Mouse (Mus musculus) hindbrain, embryonic 11.5 days (tissue): ENCODE results near the gene Cel. TPM values are rescaled to one million over a fixed set of nuclear protein-coding genes. Genes with fewer than 3 reads are reported as not detected.
A peak's percentile ranks its signal among the peaks of the same experiment; 100 is the strongest.

Experiments
- ATAC-seq: fragments of 200-750 bp; cut with Nextera tagmentation; 2 replicates; pipeline ENCODE4 v1.8.0; 2017; ENCODE audit warnings: mild to moderate bottlenecking, moderate TSS enrichment, moderate library complexity; ENCODE audit not compliant: low FRiP score
- DNase-seq: peaks from one replicate; pipeline ENCODE4 v3.0.0-alpha.2; 2015; ENCODE audit warnings: low spot score
- H3K27ac ChIP-seq: fragments of 300-500 bp; sonication (generic); 2 replicates; pipeline ENCODE4 v1.5.1; 2014; ENCODE audit warnings: mild to moderate bottlenecking, low read depth, low read length
- H3K27me3 ChIP-seq: fragments of 300-500 bp; sonication (generic); 2 replicates; pipeline ENCODE4 v1.6.1; 2014; ENCODE audit warnings: mild to moderate bottlenecking, low read length, moderate library complexity, mixed read lengths; ENCODE audit not compliant: control insufficient read depth, insufficient read depth
- H3K36me3 ChIP-seq: fragments of 300-500 bp; sonication (generic); 2 replicates; pipeline ENCODE4 v1.6.1; 2014; ENCODE audit warnings: mild to moderate bottlenecking, low read length, moderate library complexity, mixed read lengths; ENCODE audit not compliant: control insufficient read depth, insufficient read depth
- H3K4me1 ChIP-seq: fragments of 300-500 bp; sonication (generic); replicated peaks from 2 replicates; pipeline ENCODE4 v1.6.1; 2014; ENCODE audit warnings: low read length, mixed read lengths; ENCODE audit not compliant: control insufficient read depth, insufficient read depth
- H3K4me2 ChIP-seq: fragments of 300-500 bp; sonication (generic); replicated peaks from 2 replicates; pipeline ENCODE4 v1.6.1; 2014; ENCODE audit warnings: mild to moderate bottlenecking, low read depth, low read length
- H3K4me3 ChIP-seq: fragments of 300-500 bp; sonication (generic); 2 replicates; pipeline ENCODE4 v1.5.1; 2014; ENCODE audit warnings: low read depth, low read length
- H3K9ac ChIP-seq: fragments of 300-500 bp; sonication (generic); 2 replicates; pipeline ENCODE4 v1.6.1; 2014; ENCODE audit warnings: low read depth, low read length
- H3K9me3 ChIP-seq: fragments of 300-500 bp; sonication (generic); 2 replicates; pipeline ENCODE4 v1.6.1; 2016; ENCODE audit warnings: low read length; ENCODE audit not compliant: control insufficient read depth
- WGBS: fragments of 180-500 bp; shearing (Covaris S2); extraction: QIAGEN DNeasy Blood & Tissue Kit; methylation state at CpG from one replicate; pipeline ENCODE4 v1.1.7; 2014; 5-methylcytosine and 5-hydroxymethylcytosine counted together
- polyA plus RNA-seq: library from polyadenylated mRNA; unstranded; fragments of >200 nt; fragmentation: Nextera tagmentation; extraction: Ambion mirVana; gene quantifications from 2 replicates; pipeline ENCODE4 v1.2.1, GENCODE M21; 2014

Gene Cel
- polyA plus RNA-seq, 1 experiment from 2014 or later, result not detected

GRCm38 (mm10) chr2:28591479-28591878 is 28.3 kb upstream of the Cel start:
- ATAC-seq (no peak), DNase-seq (no peak)
- Histone ChIP-seq H3K36me3 (no peaks in the 10 kb centered on the region), H3K4me2 (no peak overlapping the region), H3K27ac (no peak overlapping the region), H3K9me3 (no peaks in the 10 kb centered on the region), H3K4me3 (no peak overlapping the region), H3K27me3 (no peaks in the 10 kb centered on the region), H3K9ac (no peak overlapping the region), H3K4me1 (no peaks in the 10 kb centered on the region)
- 78% methylated on average over 2 of the region's 2 CpGs for WGBS

- H3K4me2 ChIP-seq, result no peak overlapping the region
Measured at GRCm38 (mm10) chr2:28588574-28588973, 25.4 kb upstream of the Cel start.

GRCm38 (mm10) chr2:28585730-28586129 is 22.5 kb upstream of the Cel start:
- Histone ChIP-seq H3K9me3 (no peaks in the 10 kb centered on the region), H3K36me3 (no peaks in the 10 kb centered on the region), H3K4me2 (no peak overlapping the region), H3K27me3 (no peaks in the 10 kb centered on the region), H3K27ac (no peak overlapping the region), H3K4me1 (no peaks in the 10 kb centered on the region), H3K4me3 (no peak overlapping the region), H3K9ac (no peak overlapping the region)
- no peak for ATAC-seq
- no peak for DNase-seq
- WGBS, result 46% methylated on average over 2 of the region's 2 CpGs

More at GRCm38 (mm10) chr2:28588574-28588973, 25.4 kb upstream of the Cel start:
- no peak overlapping the region for H3K4me3 ChIP-seq
- ATAC-seq (no peak), DNase-seq (no peak)
- 37% methylated on average over 1 of the region's 1 CpGs for WGBS
- H3K27me3 ChIP-seq, result no peaks in the 10 kb centered on the region
- no peaks in the 10 kb centered on the region for H3K9me3 ChIP-seq
- no peak overlapping the region for H3K9ac ChIP-seq
- H3K27ac ChIP-seq, result no peak overlapping the region
- no peaks in the 10 kb centered on the region for H3K36me3 ChIP-seq
- no peaks in the 10 kb centered on the region for H3K4me1 ChIP-seq

- H3K9me3 ChIP-seq, result no peaks in the 10 kb centered on the region
- H3K36me3 ChIP-seq, result no peaks in the 10 kb centered on the region
- H3K27ac ChIP-seq, result no peak overlapping the region
- no peak overlapping the region for H3K9ac ChIP-seq
- peak; percentile 89 for DNase-seq
- WGBS, result 23% methylated on average over 6 of the region's 6 CpGs
- no peaks in the 10 kb centered on the region for H3K27me3 ChIP-seq
- H3K4me2 ChIP-seq, result no peak overlapping the region
- no peak for ATAC-seq
- H3K4me3 ChIP-seq, result no peak overlapping the region
- no peaks in the 10 kb centered on the region for H3K4me1 ChIP-seq
Measured at GRCm38 (mm10) chr2:28585043-28585571, 21.9 kb upstream of the Cel start.

GRCm38 (mm10) chr2:28583651-28584050 is 20.4 kb upstream of the Cel start, which contains the start of gene Gtf3c5:
Gene Gtf3c5 (minus strand): TSS chr2:28583751.
- DNase-seq (no peak), ATAC-seq (no peak)
- WGBS, result 80% methylated on average over 9 of the region's 9 CpGs
- Histone ChIP-seq H3K27me3 (no peaks in the 10 kb centered on the region), H3K4me3 (peak within 1 kb of the TSS; percentile 46), H3K9ac (peak within 1 kb of the TSS; percentile 57), H3K27ac (peak within 1 kb of the TSS; percentile 85), H3K4me2 (peak within 1 kb of the TSS; percentile 59), H3K4me1 (no peaks in the 10 kb centered on the region), H3K9me3 (no peaks in the 10 kb centered on the region), H3K36me3 (no peaks in the 10 kb centered on the region)

GRCm38 (mm10) chr2:28582647-28583353 is 19.6 kb upstream of the Cel start:
- Histone ChIP-seq H3K27ac (peak overlapping the region; percentile 85), H3K36me3 (no peaks in the 10 kb centered on the region), H3K9me3 (no peaks in the 10 kb centered on the region), H3K4me3 (peak overlapping the region; percentile 46), H3K9ac (peak overlapping the region; percentile 57), H3K27me3 (no peaks in the 10 kb centered on the region), H3K4me1 (no peaks in the 10 kb centered on the region), H3K4me2 (peak overlapping the region; percentile 59)
- DNase-seq (peak; percentile 92), ATAC-seq (peak; percentile 90)
- under 1% methylated on average over 56 of the region's 56 CpGs for WGBS

GRCm38 (mm10) chr2:28578003-28578402 is 14.8 kb upstream of the Cel start:
- H3K36me3 ChIP-seq, result no peaks in the 10 kb centered on the region
- WGBS, result 67% methylated on average over 5 of the region's 5 CpGs
- DNase-seq, result peak; percentile 37
- no peaks in the 10 kb centered on the region for H3K9me3 ChIP-seq
- no peak for ATAC-seq
- no peak overlapping the region for H3K4me3 ChIP-seq
- H3K27ac ChIP-seq, result no peak overlapping the region
- H3K4me1 ChIP-seq, result no peaks in the 10 kb centered on the region
- H3K9ac ChIP-seq, result no peak overlapping the region
- H3K4me2 ChIP-seq, result no peak overlapping the region
- H3K27me3 ChIP-seq, result no peaks in the 10 kb centered on the region

- no peaks in the 10 kb centered on the region for H3K27me3 ChIP-seq
- no peak overlapping the region for H3K4me3 ChIP-seq
- H3K27ac ChIP-seq, result no peak overlapping the region
- H3K9ac ChIP-seq, result no peak overlapping the region
- WGBS, result 89% methylated on average over 3 of the region's 3 CpGs
- H3K9me3 ChIP-seq, result no peaks in the 10 kb centered on the region
- no peak for ATAC-seq
- no peak for DNase-seq
- peaks cover 3% of the 10 kb centered on the region; the same call in 1 of the 2 replicates for H3K36me3 ChIP-seq
- no peak overlapping the region for H3K4me2 ChIP-seq
- no peaks in the 10 kb centered on the region for H3K4me1 ChIP-seq
Measured at GRCm38 (mm10) chr2:28576815-28577214, 13.6 kb upstream of the Cel start.

- WGBS, result 91% methylated on average over 4 of the region's 4 CpGs
- DNase-seq, result no peak
- H3K9ac ChIP-seq, result no peak overlapping the region
- H3K36me3 ChIP-seq, result peaks cover 11% of the 10 kb centered on the region
- H3K4me3 ChIP-seq, result no peak overlapping the region
- no peak for ATAC-seq
- no peaks in the 10 kb centered on the region for H3K9me3 ChIP-seq
- no peak overlapping the region for H3K4me2 ChIP-seq
- H3K27me3 ChIP-seq, result no peaks in the 10 kb centered on the region
- H3K4me1 ChIP-seq, result no peaks in the 10 kb centered on the region
- no peak overlapping the region for H3K27ac ChIP-seq
Measured at GRCm38 (mm10) chr2:28575341-28575740, 12.1 kb upstream of the Cel start.
